Mouse (Mus musculus) urinary bladder, postnatal 36 days (tissue): ENCODE data around the gene Cep41.

Experiments used
- DNase-seq, 2 experiments: peaks; one replicate each; pipeline ENCODE4 v3.0.0; 2022; ENCODE audit warnings: low spot score in 2 of 2, mixed read lengths in 1 of 2

The Cep41 gene

GRCm38 (mm10) chr6:30673764-30674561, 19.6 kb downstream of the Cep41 start:
- DNase-seq: no peak

GRCm38 (mm10) chr6:30671696-30672095, 21.9 kb downstream of the Cep41 start:
- DNase-seq: no peak

GRCm38 (mm10) chr6:30667585-30667984, 26.0 kb downstream of the Cep41 start:
- no peak for DNase-seq

GRCm38 (mm10) chr6:30666043-30666442, 27.5 kb downstream of the Cep41 start:
- no peak for DNase-seq

- DNase-seq: no peak
These were observed 28.3 kb downstream of the Cep41 start for GRCm38 (mm10) chr6:30665296-30665695.

- no peak for DNase-seq
These were observed 28.8 kb downstream of the Cep41 start for GRCm38 (mm10) chr6:30664776-30665175.

- no peak for DNase-seq
These were observed 34.9 kb downstream of the Cep41 start for GRCm38 (mm10) chr6:30658619-30659018.

- no peak for DNase-seq
These were observed 36.3 kb downstream of the Cep41 start for GRCm38 (mm10) chr6:30657279-30657678.

- DNase-seq: no peak
These were observed 38.6 kb downstream of the Cep41 start for GRCm38 (mm10) chr6:30654932-30655331.

GRCm38 (mm10) chr6:30654402-30654859, 39.1 kb downstream of the Cep41 start:
- no peak for DNase-seq

- no peak for DNase-seq
These were observed 40.0 kb downstream of the Cep41 start for GRCm38 (mm10) chr6:30653518-30653917.

GRCm38 (mm10) chr6:30652425-30653188, 40.9 kb downstream of the Cep41 start:
- DNase-seq: no peak

GRCm38 (mm10) chr6:30649651-30650296, 43.8 kb downstream of the Cep41 start:
- DNase-seq: no peak

GRCm38 (mm10) chr6:30645379-30645778, 48.2 kb downstream of the Cep41 start:
- DNase-seq: no peak

GRCm38 (mm10) chr6:30644462-30644861, 49.1 kb downstream of the Cep41 start:
- no peak for DNase-seq

GRCm38 (mm10) chr6:30643694-30644460, 49.7 kb downstream of the Cep41 start:
- DNase-seq: no peak

- DNase-seq: no peak
These were observed 54.8 kb downstream of the Cep41 start, which contains the start of gene Cpa1 for GRCm38 (mm10) chr6:30638674-30639268. Gene Cpa1 (plus strand): TSS chr6:30639218.

GRCm38 (mm10) chr6:30636186-30636842, 57.2 kb downstream of the Cep41 start:
- no peak for DNase-seq

- no peak for DNase-seq
These were observed 58.1 kb downstream of the Cep41 start for GRCm38 (mm10) chr6:30635361-30635862.

- no peak for DNase-seq
These were observed 63.6 kb downstream of the Cep41 start for GRCm38 (mm10) chr6:30629989-30630388.
